Mouse (Mus musculus): ENCODE data around the gene Slc51b. TPM values are rescaled to one million over a fixed set of nuclear protein-coding genes. Genes with fewer than 3 reads are reported as not detected.

Gene Slc51b
- not detected in 2 replicates for total RNA-seq (2014; rRNA removed; ENCODE audit: low replicate concordance)
- not detected in 2 replicates for polyA plus RNA-seq (2015; fragmentation: Nextera tagmentation; extraction: Ambion mirVana)

- ATAC-seq (ENCODE audit: insufficient read depth, low read depth) (no peak), DNase-seq (ENCODE audit: low spot score) (no peak)
- no peak for TF ChIP-seq CTCF (IDR thresholded peaks at IDR 0.05; ENCODE audit: low read depth)
- no peak for TF ChIP-seq EP300 (IDR thresholded peaks at IDR 0.05; ENCODE audit: low read depth)
- H3K4me3 ChIP-seq (ENCODE audit: low read depth, low read length), result no peak within 1 kb of the TSS
- H3K4me1 ChIP-seq (ENCODE audit: control insufficient read depth, insufficient read depth), result no peaks in the 10 kb centered on the region
- H3K9ac ChIP-seq (replicated peaks; ENCODE audit: low read depth, low read length), result no peak within 1 kb of the TSS
- no peaks in the 10 kb centered on the region for H3K27me3 ChIP-seq (ENCODE audit: control insufficient read depth, insufficient read depth, low read length)
- 75% methylated on average over 11 of the region's 11 CpGs for WGBS
- no peak within 1 kb of the TSS for H3K27ac ChIP-seq (ENCODE audit: low read depth)
- no peak within 1 kb of the TSS for H3K4me2 ChIP-seq (ENCODE audit: low read depth, low read length)
- no peaks in the 10 kb centered on the region for H3K9me3 ChIP-seq (replicated peaks; ENCODE audit: control insufficient read depth, low read length)
- H3K36me3 ChIP-seq (replicated peaks; ENCODE audit: control insufficient read depth, insufficient read depth, low read length), result no peaks in the 10 kb centered on the region
Observed at GRCm38 (mm10) chr9:65422760-65423501, at the start of gene Slc51b. Gene Slc51b (minus strand): TSS chr9:65422955.

GRCm38 (mm10) chr9:65467686-65468085 is 44.9 kb upstream of the Slc51b start:
- Histone ChIP-seq H3K27me3 (ENCODE audit: control insufficient read depth, insufficient read depth, low read length) (no peaks in the 10 kb centered on the region), H3K4me2 (ENCODE audit: low read depth, low read length) (no peak overlapping the region), H3K4me1 (ENCODE audit: control insufficient read depth, insufficient read depth) (no peaks in the 10 kb centered on the region), H3K4me3 (ENCODE audit: low read depth, low read length) (no peak overlapping the region), H3K9me3 (replicated peaks; ENCODE audit: control insufficient read depth, low read length) (no peaks in the 10 kb centered on the region), H3K27ac (ENCODE audit: low read depth) (no peak overlapping the region), H3K36me3 (replicated peaks; ENCODE audit: control insufficient read depth, insufficient read depth, low read length) (peaks cover 32% of the 10 kb centered on the region), H3K9ac (replicated peaks; ENCODE audit: low read depth, low read length) (no peak overlapping the region)
- ATAC-seq (ENCODE audit: insufficient read depth, low read depth), result no peak
- TF ChIP-seq CTCF (IDR thresholded peaks at IDR 0.05; ENCODE audit: low read depth) (no peak), EP300 (IDR thresholded peaks at IDR 0.05; ENCODE audit: low read depth) (no peak)
- DNase-seq (ENCODE audit: low spot score), result no peak
- 59% methylated on average over 11 of the region's 11 CpGs for WGBS

- H3K36me3 ChIP-seq (replicated peaks; ENCODE audit: control insufficient read depth, insufficient read depth, low read length), result peaks cover 19% of the 10 kb centered on the region; the same call in 1 of the 2 replicates
- H3K9ac ChIP-seq (replicated peaks; ENCODE audit: low read depth, low read length), result no peak overlapping the region
- no peak for TF ChIP-seq CTCF (IDR thresholded peaks at IDR 0.05; ENCODE audit: low read depth)
- no peak for TF ChIP-seq EP300 (IDR thresholded peaks at IDR 0.05; ENCODE audit: low read depth)
- ATAC-seq (ENCODE audit: insufficient read depth, low read depth), result no peak
- no peak for DNase-seq (ENCODE audit: low spot score)
- H3K27me3 ChIP-seq (ENCODE audit: control insufficient read depth, insufficient read depth, low read length), result no peaks in the 10 kb centered on the region
- no peak overlapping the region for H3K27ac ChIP-seq (ENCODE audit: low read depth)
- H3K4me3 ChIP-seq (ENCODE audit: low read depth, low read length), result no peak overlapping the region
- no peak overlapping the region for H3K4me2 ChIP-seq (ENCODE audit: low read depth, low read length)
- peaks cover 15% of the 10 kb centered on the region for H3K4me1 ChIP-seq (ENCODE audit: control insufficient read depth, insufficient read depth)
- no peaks in the 10 kb centered on the region for H3K9me3 ChIP-seq (replicated peaks; ENCODE audit: control insufficient read depth, low read length)
- 93% methylated on average over 2 of the region's 2 CpGs for WGBS
Observed at GRCm38 (mm10) chr9:65465241-65465640, 42.5 kb upstream of the Slc51b start.

- Histone ChIP-seq H3K36me3 (replicated peaks; ENCODE audit: control insufficient read depth, insufficient read depth, low read length) (peaks cover 9% of the 10 kb centered on the region; the same call in 1 of the 2 replicates), H3K9me3 (replicated peaks; ENCODE audit: control insufficient read depth, low read length) (no peaks in the 10 kb centered on the region), H3K4me1 (ENCODE audit: control insufficient read depth, insufficient read depth) (peaks cover 15% of the 10 kb centered on the region), H3K4me2 (ENCODE audit: low read depth, low read length) (no peak overlapping the region), H3K27ac (ENCODE audit: low read depth) (no peak overlapping the region), H3K27me3 (ENCODE audit: control insufficient read depth, insufficient read depth, low read length) (no peaks in the 10 kb centered on the region), H3K4me3 (ENCODE audit: low read depth, low read length) (no peak overlapping the region), H3K9ac (replicated peaks; ENCODE audit: low read depth, low read length) (no peak overlapping the region)
- TF ChIP-seq CTCF (IDR thresholded peaks at IDR 0.05; ENCODE audit: low read depth), result no peak
- no peak for TF ChIP-seq EP300 (IDR thresholded peaks at IDR 0.05; ENCODE audit: low read depth)
- WGBS, result 83% methylated on average over 6 of the region's 6 CpGs
- ATAC-seq (ENCODE audit: insufficient read depth, low read depth) (no peak), DNase-seq (ENCODE audit: low spot score) (no peak)
Observed at GRCm38 (mm10) chr9:65464161-65464560, 41.4 kb upstream of the Slc51b start.

- Histone ChIP-seq H3K4me2 (ENCODE audit: low read depth, low read length) (no peak overlapping the region), H3K9me3 (replicated peaks; ENCODE audit: control insufficient read depth, low read length) (no peaks in the 10 kb centered on the region), H3K27me3 (ENCODE audit: control insufficient read depth, insufficient read depth, low read length) (no peaks in the 10 kb centered on the region), H3K36me3 (replicated peaks; ENCODE audit: control insufficient read depth, insufficient read depth, low read length) (peaks cover 7% of the 10 kb centered on the region; the same call in 1 of the 2 replicates), H3K27ac (ENCODE audit: low read depth) (no peak overlapping the region), H3K9ac (replicated peaks; ENCODE audit: low read depth, low read length) (no peak overlapping the region), H3K4me1 (ENCODE audit: control insufficient read depth, insufficient read depth) (peaks cover 15% of the 10 kb centered on the region), H3K4me3 (ENCODE audit: low read depth, low read length) (no peak overlapping the region)
- TF ChIP-seq CTCF (IDR thresholded peaks at IDR 0.05; ENCODE audit: low read depth), result no peak
- no peak for TF ChIP-seq EP300 (IDR thresholded peaks at IDR 0.05; ENCODE audit: low read depth)
- no peak for ATAC-seq (ENCODE audit: insufficient read depth, low read depth)
- no peak for DNase-seq (ENCODE audit: low spot score)
- WGBS, result 70% methylated on average over 5 of the region's 5 CpGs
Observed at GRCm38 (mm10) chr9:65462544-65462943, 39.8 kb upstream of the Slc51b start.

Measured in heart, postnatal 0 days (tissue).